Mouse (Mus musculus): ENCODE data around the gene Lrrn4cl. TPM values are rescaled to one million over a fixed set of nuclear protein-coding genes. Genes with fewer than 3 reads are reported as not detected.

Gene Lrrn4cl
- polyA plus RNA-seq, 1 experiment from 2014 or later, result 1.4 TPM

DNA sequence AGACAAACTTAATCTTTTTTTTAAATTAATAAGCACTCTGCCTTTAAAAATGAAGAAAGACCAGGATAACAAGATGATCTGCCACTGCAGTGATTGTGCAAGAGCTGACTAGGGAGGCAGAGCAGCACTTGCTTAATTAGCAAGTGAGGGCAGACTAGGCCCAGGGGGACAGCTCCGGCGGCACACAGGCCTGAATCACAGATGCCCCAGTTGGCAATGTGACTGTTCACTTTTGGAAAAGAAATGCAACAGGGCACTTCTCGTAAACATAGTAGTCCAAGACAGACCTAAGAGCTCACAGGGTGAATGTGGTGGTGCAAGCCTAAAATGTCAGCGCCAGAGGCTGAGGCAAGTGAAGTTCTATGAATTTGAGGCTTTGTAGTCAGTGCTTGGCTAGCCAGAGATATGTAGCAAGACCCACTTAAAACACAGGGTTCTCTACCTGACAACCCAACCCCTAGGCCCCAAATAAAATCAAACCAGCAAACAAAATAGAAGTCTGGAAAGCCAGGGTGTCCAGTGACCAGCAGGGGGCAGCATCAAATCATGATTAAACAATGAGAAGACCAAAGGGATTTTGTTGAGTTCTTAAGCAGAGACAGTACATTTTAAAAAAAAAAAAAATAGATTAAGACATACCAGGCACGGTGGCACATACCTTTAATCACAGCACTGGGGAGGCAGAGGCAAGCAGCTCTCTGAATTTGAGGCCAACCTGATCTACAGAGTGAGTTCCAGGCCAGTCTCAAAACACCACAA, 6.0 kb upstream of the Lrrn4cl start:
- DNase-seq (ENCODE audit: low spot score) (peak; percentile 91), ATAC-seq (replicated peaks; ENCODE audit: low FRiP score, low TSS enrichment, low read depth) (no peak)
- peaks cover 13% of the 10 kb centered on the region for H3K4me1 ChIP-seq (replicated peaks; ENCODE audit: control insufficient read depth, insufficient read depth, low read length)
- H3K4me3 ChIP-seq (ENCODE audit: low read depth, low read length), result no peak overlapping the region
- WGBS, result 63% methylated on average over 5 of the region's 5 CpGs
- H3K27ac ChIP-seq (ENCODE audit: low read depth), result no peak overlapping the region
- no peak overlapping the region for H3K9ac ChIP-seq (ENCODE audit: low read length)
- H3K9me3 ChIP-seq (ENCODE audit: control insufficient read depth, low read length), result no peaks in the 10 kb centered on the region
- no peak overlapping the region for H3K4me2 ChIP-seq (ENCODE audit: low read length)
- peaks cover 27% of the 10 kb centered on the region for H3K36me3 ChIP-seq (ENCODE audit: control insufficient read depth, insufficient read depth, low read length)
- H3K27me3 ChIP-seq (replicated peaks; ENCODE audit: control insufficient read depth, insufficient read depth, low read length), result no peaks in the 10 kb centered on the region

- Histone ChIP-seq H3K9ac (ENCODE audit: low read length) (no peak overlapping the region), H3K36me3 (ENCODE audit: control insufficient read depth, insufficient read depth, low read length) (peaks cover 22% of the 10 kb centered on the region), H3K4me1 (replicated peaks; ENCODE audit: control insufficient read depth, insufficient read depth, low read length) (peaks cover 7% of the 10 kb centered on the region; the same call in 1 of the 2 replicates), H3K4me3 (ENCODE audit: low read depth, low read length) (no peak overlapping the region), H3K9me3 (ENCODE audit: control insufficient read depth, low read length) (no peaks in the 10 kb centered on the region), H3K27me3 (replicated peaks; ENCODE audit: control insufficient read depth, insufficient read depth, low read length) (no peaks in the 10 kb centered on the region), H3K4me2 (ENCODE audit: low read length) (no peak overlapping the region), H3K27ac (ENCODE audit: low read depth) (no peak overlapping the region)
- DNase-seq (ENCODE audit: low spot score) (no peak), ATAC-seq (replicated peaks; ENCODE audit: low FRiP score, low TSS enrichment, low read depth) (no peak)
- WGBS, result 65% methylated on average over 5 of the region's 5 CpGs
These were observed 2.2 kb upstream of the Lrrn4cl start for GRCm38 (mm10) chr19:8848356-8848755.

- H3K4me1 ChIP-seq (replicated peaks; ENCODE audit: control insufficient read depth, insufficient read depth, low read length), result peaks cover 7% of the 10 kb centered on the region; the same call in 1 of the 2 replicates
- H3K4me3 ChIP-seq (ENCODE audit: low read depth, low read length), result no peak overlapping the region
- 51% methylated on average over 7 of the region's 7 CpGs for WGBS
- H3K4me2 ChIP-seq (ENCODE audit: low read length), result no peak overlapping the region
- no peak overlapping the region for H3K9ac ChIP-seq (ENCODE audit: low read length)
- peaks cover 14% of the 10 kb centered on the region for H3K36me3 ChIP-seq (ENCODE audit: control insufficient read depth, insufficient read depth, low read length)
- H3K9me3 ChIP-seq (ENCODE audit: control insufficient read depth, low read length), result no peaks in the 10 kb centered on the region
- DNase-seq (ENCODE audit: low spot score), result no peak
- ATAC-seq (replicated peaks; ENCODE audit: low FRiP score, low TSS enrichment, low read depth), result no peak
- no peaks in the 10 kb centered on the region; the same call in 1 of the 2 replicates for H3K27me3 ChIP-seq (replicated peaks; ENCODE audit: control insufficient read depth, insufficient read depth, low read length)
- H3K27ac ChIP-seq (ENCODE audit: low read depth), result no peak overlapping the region
These were observed 1.1 kb downstream of the Lrrn4cl start for GRCm38 (mm10) chr19:8851639-8852038.

GRCm38 (mm10) chr19:8852236-8852928, 1.8 kb downstream of the Lrrn4cl start:
- no peak for DNase-seq (ENCODE audit: low spot score)
- Histone ChIP-seq H3K36me3 (ENCODE audit: control insufficient read depth, insufficient read depth, low read length) (peaks cover 6% of the 10 kb centered on the region; the same call in 1 of the 2 replicates), H3K27me3 (replicated peaks; ENCODE audit: control insufficient read depth, insufficient read depth, low read length) (no peaks in the 10 kb centered on the region; the same call in 1 of the 2 replicates), H3K9ac (ENCODE audit: low read length) (no peak overlapping the region), H3K27ac (ENCODE audit: low read depth) (no peak overlapping the region), H3K4me2 (ENCODE audit: low read length) (no peak overlapping the region), H3K4me1 (replicated peaks; ENCODE audit: control insufficient read depth, insufficient read depth, low read length) (peaks cover 7% of the 10 kb centered on the region; the same call in 1 of the 2 replicates), H3K4me3 (ENCODE audit: low read depth, low read length) (no peak overlapping the region), H3K9me3 (ENCODE audit: control insufficient read depth, low read length) (no peaks in the 10 kb centered on the region)
- ATAC-seq (replicated peaks; ENCODE audit: low FRiP score, low TSS enrichment, low read depth), result no peak
- WGBS, result 57% methylated on average over 10 of the region's 10 CpGs

DNA sequence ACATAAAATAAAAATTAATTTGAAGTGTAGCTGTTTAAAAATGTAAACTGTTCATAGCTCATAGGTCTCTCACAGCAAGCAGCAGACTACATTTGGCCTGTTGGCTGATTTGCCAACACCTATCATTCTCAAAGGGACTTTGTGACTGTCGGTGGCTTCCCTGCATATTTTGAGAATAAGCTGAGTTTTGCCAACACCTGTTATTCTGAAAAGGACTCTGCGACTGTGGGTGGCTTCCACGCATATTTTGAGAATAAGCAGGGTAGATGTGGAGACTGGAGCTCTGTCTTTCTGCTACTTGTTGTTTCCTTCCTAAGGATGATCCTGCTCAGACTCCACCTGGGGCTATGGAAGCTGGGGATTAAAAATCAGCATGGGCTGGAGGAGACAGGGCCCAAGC, 2.5 kb downstream of the Lrrn4cl start:
- H3K27me3 ChIP-seq (replicated peaks; ENCODE audit: control insufficient read depth, insufficient read depth, low read length), result no peaks in the 10 kb centered on the region; the same call in 1 of the 2 replicates
- peaks cover 7% of the 10 kb centered on the region; the same call in 1 of the 2 replicates for H3K4me1 ChIP-seq (replicated peaks; ENCODE audit: control insufficient read depth, insufficient read depth, low read length)
- H3K36me3 ChIP-seq (ENCODE audit: control insufficient read depth, insufficient read depth, low read length), result peaks cover 5% of the 10 kb centered on the region; the same call in 1 of the 2 replicates
- 88% methylated on average over 3 of the region's 3 CpGs for WGBS
- no peak overlapping the region for H3K4me3 ChIP-seq (ENCODE audit: low read depth, low read length)
- H3K9ac ChIP-seq (ENCODE audit: low read length), result no peak overlapping the region
- H3K4me2 ChIP-seq (ENCODE audit: low read length), result no peak overlapping the region
- DNase-seq (ENCODE audit: low spot score), result no peak
- ATAC-seq (replicated peaks; ENCODE audit: low FRiP score, low TSS enrichment, low read depth), result no peak
- no peaks in the 10 kb centered on the region for H3K9me3 ChIP-seq (ENCODE audit: control insufficient read depth, low read length)
- no peak overlapping the region for H3K27ac ChIP-seq (ENCODE audit: low read depth)

- H3K4me1 ChIP-seq (replicated peaks; ENCODE audit: control insufficient read depth, insufficient read depth, low read length), result no peaks in the 10 kb centered on the region
- no peak overlapping the region for H3K4me2 ChIP-seq (ENCODE audit: low read length)
- H3K4me3 ChIP-seq (ENCODE audit: low read depth, low read length), result no peak overlapping the region
- ATAC-seq (replicated peaks; ENCODE audit: low FRiP score, low TSS enrichment, low read depth) (peak; percentile 71; the same call in 1 of the 2 replicates), DNase-seq (ENCODE audit: low spot score) (no peak)
- H3K27me3 ChIP-seq (replicated peaks; ENCODE audit: control insufficient read depth, insufficient read depth, low read length), result no peaks in the 10 kb centered on the region; the same call in 1 of the 2 replicates
- WGBS, result 42% methylated on average over 4 of the region's 4 CpGs
- no peak overlapping the region for H3K27ac ChIP-seq (ENCODE audit: low read depth)
- H3K36me3 ChIP-seq (ENCODE audit: control insufficient read depth, insufficient read depth, low read length), result no peaks in the 10 kb centered on the region
- no peaks in the 10 kb centered on the region for H3K9me3 ChIP-seq (ENCODE audit: control insufficient read depth, low read length)
- no peak overlapping the region for H3K9ac ChIP-seq (ENCODE audit: low read length)
These were observed 7.1 kb downstream of the Lrrn4cl start for GRCm38 (mm10) chr19:8857689-8858088.

DNA sequence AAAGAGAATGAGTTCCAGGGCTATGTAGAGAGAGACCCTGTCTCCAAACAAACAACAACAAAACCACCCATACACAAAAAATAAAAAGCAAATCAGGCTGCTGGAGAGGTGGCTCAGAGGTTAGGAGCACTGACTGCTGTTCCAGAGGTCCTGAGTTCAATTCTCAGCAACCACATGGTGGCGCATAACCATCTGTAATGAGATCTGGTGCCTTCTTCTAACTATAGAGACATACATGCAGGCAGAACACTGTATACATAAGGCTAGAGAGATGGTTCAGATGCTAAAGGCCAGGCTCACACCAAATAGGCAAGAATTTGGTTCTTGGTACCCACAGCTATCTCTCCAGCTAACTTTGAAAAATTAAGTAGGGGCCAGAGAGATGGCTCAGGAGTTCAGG, 8.4 kb downstream of the Lrrn4cl start:
- no peak overlapping the region for H3K4me2 ChIP-seq (ENCODE audit: low read length)
- H3K4me1 ChIP-seq (replicated peaks; ENCODE audit: control insufficient read depth, insufficient read depth, low read length), result no peaks in the 10 kb centered on the region
- DNase-seq (ENCODE audit: low spot score) (no peak), ATAC-seq (replicated peaks; ENCODE audit: low FRiP score, low TSS enrichment, low read depth) (no peak)
- no peaks in the 10 kb centered on the region for H3K9me3 ChIP-seq (ENCODE audit: control insufficient read depth, low read length)
- no peak overlapping the region for H3K27ac ChIP-seq (ENCODE audit: low read depth)
- no peaks in the 10 kb centered on the region for H3K36me3 ChIP-seq (ENCODE audit: control insufficient read depth, insufficient read depth, low read length)
- H3K27me3 ChIP-seq (replicated peaks; ENCODE audit: control insufficient read depth, insufficient read depth, low read length), result no peaks in the 10 kb centered on the region; the same call in 1 of the 2 replicates
- 17% methylated on average over 1 of the region's 1 CpGs for WGBS
- no peak overlapping the region for H3K9ac ChIP-seq (ENCODE audit: low read length)
- no peak overlapping the region for H3K4me3 ChIP-seq (ENCODE audit: low read depth, low read length)

- H3K9ac ChIP-seq (ENCODE audit: low read length), result no peak overlapping the region
- ATAC-seq (replicated peaks; ENCODE audit: low FRiP score, low TSS enrichment, low read depth), result no peak
- DNase-seq (ENCODE audit: low spot score), result no peak
- no peaks in the 10 kb centered on the region for H3K36me3 ChIP-seq (ENCODE audit: control insufficient read depth, insufficient read depth, low read length)
- no peaks in the 10 kb centered on the region for H3K9me3 ChIP-seq (ENCODE audit: control insufficient read depth, low read length)
- no peaks in the 10 kb centered on the region for H3K27me3 ChIP-seq (replicated peaks; ENCODE audit: control insufficient read depth, insufficient read depth, low read length)
- WGBS, result 85% methylated on average over 6 of the region's 6 CpGs
- H3K4me3 ChIP-seq (ENCODE audit: low read depth, low read length), result no peak overlapping the region
- H3K4me2 ChIP-seq (ENCODE audit: low read length), result no peak overlapping the region
- H3K27ac ChIP-seq (ENCODE audit: low read depth), result no peak overlapping the region
- H3K4me1 ChIP-seq (replicated peaks; ENCODE audit: control insufficient read depth, insufficient read depth, low read length), result no peaks in the 10 kb centered on the region
These were observed 13.7 kb downstream of the Lrrn4cl start for GRCm38 (mm10) chr19:8864265-8864664.

Data from intestine, embryonic 14.5 days (tissue).